Mouse (Mus musculus) ES-Bruce4 (cell line): ENCODE data around the gene Scnn1a. TPM values are rescaled to one million over a fixed set of nuclear protein-coding genes. Genes with fewer than 3 reads are reported as not detected.

Experiments
- H3K27ac ChIP-seq: 2 replicates; pipeline ENCODE4 v1.5.1; 2012; ENCODE audit warnings: low read length, inconsistent platforms; ENCODE audit not compliant: insufficient read depth
- H3K27me3 ChIP-seq: 2 replicates; pipeline ENCODE4 v1.6.1; 2012; ENCODE audit warnings: mild to moderate bottlenecking, low read length, inconsistent platforms; ENCODE audit not compliant: control insufficient read depth, poor library complexity, insufficient read depth, severe bottlenecking
- H3K36me3 ChIP-seq: 2 replicates; pipeline ENCODE4 v1.6.1; 2012; ENCODE audit warnings: inconsistent platforms, mild to moderate bottlenecking, low read length, moderate library complexity; ENCODE audit not compliant: control insufficient read depth, poor library complexity, insufficient read depth, severe bottlenecking
- H3K4me1 ChIP-seq: one replicate; pipeline ENCODE4 v1.8.1; 2011; ENCODE audit warnings: low read length; ENCODE audit not compliant: control insufficient read depth, insufficient read depth
- H3K4me3 ChIP-seq: 2 replicates; pipeline ENCODE4 v1.5.1; 2011; ENCODE audit warnings: low read depth, mild to moderate bottlenecking, low read length
- H3K9ac ChIP-seq: 2 replicates; pipeline ENCODE4 v1.6.1; 2012; ENCODE audit warnings: low read depth, mild to moderate bottlenecking, inconsistent platforms; ENCODE audit not compliant: poor library complexity, severe bottlenecking
- H3K9me3 ChIP-seq: replicated peaks from 2 replicates; pipeline ENCODE4 v1.6.1; 2012; ENCODE audit warnings: mild to moderate bottlenecking, low read length, inconsistent platforms; ENCODE audit not compliant: control insufficient read depth, poor library complexity, insufficient read depth, severe bottlenecking
- CTCF ChIP-seq: IDR thresholded peaks from one replicate; pipeline ENCODE4 v1.8.1; 2011; ENCODE audit warnings: low read depth, low read length
- EP300 ChIP-seq: IDR thresholded peaks from 2 replicates; pipeline ENCODE4 v1.6.1; 2011; ENCODE audit warnings: low read depth, low read length; ENCODE audit not compliant: insufficient read depth
- POLR2A ChIP-seq: IDR thresholded peaks from one replicate; pipeline ENCODE4 v1.8.1; 2011; ENCODE audit warnings: low read length; ENCODE audit not compliant: insufficient read depth
- polyA plus RNA-seq: library from polyadenylated mRNA; stranded (reverse); fragments of >200 nt; gene quantifications from 2 replicates; pipeline ENCODE4 v1.2.4, GENCODE M21; 2011; ENCODE audit warnings: low read depth; ENCODE audit not compliant: missing spikeins, insufficient read depth, insufficient read length

Gene Scnn1a
- polyA plus RNA-seq, 1 experiment: 2.0 TPM

GRCm38 (mm10) chr6:125321114-125321855 lies 826 bp downstream of the Scnn1a start:
- Histone ChIP-seq H3K9me3 (no peaks in the 10 kb centered on the region), H3K36me3 (no peaks in the 10 kb centered on the region), H3K27me3 (no peaks in the 10 kb centered on the region), H3K9ac (no peak overlapping the region), H3K4me1 (no peaks in the 10 kb centered on the region), H3K27ac (no peak overlapping the region), H3K4me3 (peak overlapping the region; percentile 8; the same call in 1 of the 2 replicates)
- TF ChIP-seq CTCF (no peak), EP300 (peak; percentile 85), POLR2A (no peak)

GRCm38 (mm10) chr6:125322794-125323193 lies 2.3 kb downstream of the Scnn1a start:
- Histone ChIP-seq H3K36me3 (no peaks in the 10 kb centered on the region), H3K4me1 (no peaks in the 10 kb centered on the region), H3K4me3 (no peak overlapping the region), H3K27ac (no peak overlapping the region), H3K9me3 (no peaks in the 10 kb centered on the region), H3K9ac (no peak overlapping the region), H3K27me3 (no peaks in the 10 kb centered on the region)
- TF ChIP-seq POLR2A (no peak), EP300 (no peak), CTCF (no peak)

GRCm38 (mm10) chr6:125323547-125323946 lies 3.1 kb downstream of the Scnn1a start:
- Histone ChIP-seq H3K27me3 (no peaks in the 10 kb centered on the region), H3K4me1 (no peaks in the 10 kb centered on the region), H3K36me3 (no peaks in the 10 kb centered on the region), H3K27ac (no peak overlapping the region), H3K9me3 (no peaks in the 10 kb centered on the region), H3K9ac (no peak overlapping the region), H3K4me3 (no peak overlapping the region)
- TF ChIP-seq POLR2A (no peak), CTCF (no peak), EP300 (no peak)

GRCm38 (mm10) chr6:125325337-125325736 lies 4.9 kb downstream of the Scnn1a start:
- Histone ChIP-seq H3K9me3 (no peaks in the 10 kb centered on the region), H3K27me3 (no peaks in the 10 kb centered on the region), H3K9ac (no peak overlapping the region), H3K27ac (no peak overlapping the region), H3K4me3 (no peak overlapping the region), H3K36me3 (no peaks in the 10 kb centered on the region), H3K4me1 (no peaks in the 10 kb centered on the region)
- TF ChIP-seq POLR2A: no peak

GRCm38 (mm10) chr6:125328243-125328642 lies 7.8 kb downstream of the Scnn1a start:
- TF ChIP-seq CTCF (peak; percentile 67), POLR2A (no peak)
- Histone ChIP-seq H3K4me1 (no peaks in the 10 kb centered on the region), H3K27ac (no peak overlapping the region), H3K9me3 (no peaks in the 10 kb centered on the region), H3K27me3 (no peaks in the 10 kb centered on the region), H3K4me3 (no peak overlapping the region), H3K9ac (no peak overlapping the region), H3K36me3 (no peaks in the 10 kb centered on the region)

GRCm38 (mm10) chr6:125330626-125331326 lies 10.3 kb downstream of the Scnn1a start:
- H3K4me3 ChIP-seq: peak overlapping the region; percentile 50
- H3K27me3 ChIP-seq: no peaks in the 10 kb centered on the region
- no peaks in the 10 kb centered on the region for H3K9me3 ChIP-seq
- H3K4me1 ChIP-seq: no peaks in the 10 kb centered on the region
- H3K36me3 ChIP-seq: no peaks in the 10 kb centered on the region
- H3K27ac ChIP-seq: no peak overlapping the region
- H3K9ac ChIP-seq: peak overlapping the region; percentile 76
- TF ChIP-seq CTCF: no peak
- peak; percentile 50 for TF ChIP-seq POLR2A
- 0 out of 2 replicates have a peak, but pooled peaks have one; percentile 22 for TF ChIP-seq EP300
